Mouse (Mus musculus) monocyte, adult 5-6 weeks (primary cell): Measurements from ENCODE around the gene Cyp2d10. TPM values are rescaled to one million over a fixed set of nuclear protein-coding genes. Genes with fewer than 3 reads are reported as not detected.
A peak's percentile ranks its signal among the peaks of the same experiment; 100 is the strongest.
"Not testable (repeated sequence)": the region's sequence is repeated elsewhere in the genome, so short reads cannot be mapped to it uniquely, and the experiment has no call there.

Experiments
- ATAC-seq: fragments of 153-309, 156-312 bp; replicated peaks from 2 replicates; pipeline ENCODE4 v1.8.0; 2017; ENCODE audit warnings: mild to moderate bottlenecking; ENCODE audit not compliant: low TSS enrichment, insufficient number of reproducible peaks, severe bottlenecking, poor library complexity, low FRiP score
- total RNA-seq: library from RNA; stranded (forward); fragments of 200-1000, 200-491, 200-594 nt; gene quantifications from 3 replicates; pipeline ENCODE4 v1.2.3, GENCODE M21; 2017

Cyp2d10 gene
- total RNA-seq, 1 experiment from 2014 or later: not detected

DNA sequence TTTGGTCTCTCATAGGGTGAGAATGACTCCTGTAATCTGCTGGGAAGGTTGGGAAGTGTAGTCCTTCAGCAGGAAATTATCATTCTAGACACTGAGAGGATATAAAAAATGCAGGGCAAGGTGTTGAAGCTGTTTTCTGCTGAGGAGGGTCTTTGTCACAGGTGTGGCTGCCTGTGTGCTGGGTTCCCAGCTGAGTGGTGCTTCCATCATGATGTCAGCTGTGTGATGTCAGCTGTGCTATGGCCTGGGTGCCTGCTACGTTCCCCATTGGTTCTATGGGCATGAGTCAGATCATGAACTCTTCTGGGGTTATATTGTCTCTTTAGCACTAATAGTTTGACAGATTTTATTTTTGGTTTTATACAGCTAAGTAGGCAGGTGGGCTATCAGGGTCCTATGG lies 38.1 kb downstream of the Cyp2d10 start:
- no peak for ATAC-seq

DNA sequence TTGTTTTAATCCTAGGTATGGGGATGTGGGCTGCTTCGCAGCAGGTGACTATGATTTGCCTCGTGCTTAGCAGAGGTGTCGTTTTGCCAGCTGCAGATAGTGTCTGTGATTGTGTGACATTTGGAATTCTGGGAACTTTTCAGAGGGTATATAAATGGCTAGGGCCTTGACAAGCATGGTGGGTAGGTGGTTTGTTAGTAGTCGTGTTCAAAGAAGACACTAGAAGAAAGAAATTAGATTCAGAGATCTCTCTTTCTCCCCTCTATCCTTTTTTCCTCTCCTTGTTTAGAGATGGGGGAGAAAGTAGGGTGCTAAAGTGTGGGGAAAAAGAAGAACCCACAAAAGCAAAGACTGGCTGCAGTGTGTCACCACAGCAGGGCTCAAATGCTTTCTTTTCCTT lies 38.8 kb downstream of the Cyp2d10 start:
- ATAC-seq: no peak

DNA sequence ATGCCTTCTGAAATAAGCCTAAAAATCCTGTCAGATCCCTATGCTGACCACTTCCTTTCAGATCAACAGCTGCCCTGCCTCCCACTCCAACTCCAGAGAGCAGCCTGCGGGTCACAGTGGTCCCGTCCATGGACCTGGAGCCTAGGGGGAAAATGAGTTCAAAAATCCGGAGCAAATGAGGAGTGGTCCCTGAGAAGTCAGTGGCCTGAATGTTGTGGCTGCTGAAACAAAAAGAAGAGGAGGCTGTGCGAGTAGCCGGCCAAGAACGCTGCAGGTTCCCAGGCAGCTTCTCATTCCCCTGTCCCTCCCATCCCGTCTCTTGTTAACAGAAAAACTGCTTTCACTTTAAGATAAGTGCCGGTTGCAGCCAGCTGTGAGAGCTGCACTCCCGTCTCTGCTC lies 42.4 kb downstream of the Cyp2d10 start:
- ATAC-seq: not testable (repeated sequence)

DNA sequence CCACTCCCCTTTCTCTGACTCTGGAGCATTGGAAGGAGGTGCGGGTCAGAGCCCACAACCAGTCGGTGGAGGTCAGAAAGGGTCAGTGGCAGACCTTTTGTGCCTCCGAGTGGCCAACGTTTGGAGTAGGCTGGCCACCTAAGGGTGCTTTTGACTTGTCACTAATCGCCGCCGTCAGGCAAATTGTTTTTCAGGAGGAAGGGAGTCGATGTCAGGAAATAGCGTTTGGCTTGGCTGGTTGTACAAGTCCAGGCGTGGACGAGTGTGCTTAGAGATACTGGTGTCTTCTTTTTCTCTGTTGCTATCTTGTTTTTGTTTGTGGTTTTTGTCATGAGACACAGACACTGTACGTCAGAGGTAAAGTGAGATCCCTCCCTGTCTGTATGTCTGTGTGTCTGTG lies 43.2 kb downstream of the Cyp2d10 start:
- ATAC-seq: not testable (repeated sequence)

DNA sequence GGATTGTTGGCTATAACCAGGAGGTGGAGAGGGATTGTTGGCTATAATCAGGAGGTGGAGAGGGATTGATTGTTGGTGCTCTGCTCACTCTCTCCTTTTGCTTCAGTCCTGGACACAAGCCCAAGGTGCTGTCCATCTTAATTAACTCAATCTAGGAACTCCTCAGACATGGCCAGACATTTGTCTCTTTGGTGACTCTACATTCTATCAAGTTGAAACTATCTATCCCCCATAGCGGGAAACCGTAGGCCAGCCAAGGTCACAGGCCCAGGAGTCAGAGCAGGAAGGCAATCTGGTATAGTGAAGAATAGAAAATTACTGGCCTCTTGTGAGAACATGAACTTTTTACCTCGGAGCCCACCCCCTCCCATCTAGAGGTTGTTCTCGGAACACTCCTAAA lies 44.8 kb downstream of the Cyp2d10 start:
- ATAC-seq: no peak

DNA sequence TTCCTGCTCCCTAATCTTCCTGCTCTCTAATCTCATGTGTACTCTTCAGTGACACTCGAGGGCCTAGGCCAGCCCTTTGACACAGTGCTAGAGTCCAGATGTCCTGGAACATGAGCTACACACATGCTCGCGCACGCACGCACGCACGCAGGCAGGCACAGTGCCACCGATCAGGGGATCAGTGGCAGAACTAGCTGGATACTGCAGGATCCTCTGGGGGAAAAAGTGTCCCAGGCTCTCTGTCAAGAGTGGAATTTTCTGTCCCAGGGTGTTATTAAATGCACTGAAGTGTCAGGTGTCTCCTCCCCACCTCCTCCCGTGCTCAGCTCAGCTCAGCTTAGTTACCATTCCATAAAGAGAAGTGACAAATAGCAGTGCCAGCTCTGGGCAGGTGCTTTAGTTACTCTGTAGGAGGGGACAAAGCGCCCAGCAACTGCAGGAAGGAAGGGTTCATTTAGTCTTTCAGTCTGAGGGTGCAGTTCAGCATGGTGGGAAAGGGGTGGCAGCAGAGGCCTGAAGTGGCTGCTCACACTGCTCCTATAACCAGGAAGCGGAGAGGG lies 45.5 kb downstream of the Cyp2d10 start:
- no peak for ATAC-seq

DNA sequence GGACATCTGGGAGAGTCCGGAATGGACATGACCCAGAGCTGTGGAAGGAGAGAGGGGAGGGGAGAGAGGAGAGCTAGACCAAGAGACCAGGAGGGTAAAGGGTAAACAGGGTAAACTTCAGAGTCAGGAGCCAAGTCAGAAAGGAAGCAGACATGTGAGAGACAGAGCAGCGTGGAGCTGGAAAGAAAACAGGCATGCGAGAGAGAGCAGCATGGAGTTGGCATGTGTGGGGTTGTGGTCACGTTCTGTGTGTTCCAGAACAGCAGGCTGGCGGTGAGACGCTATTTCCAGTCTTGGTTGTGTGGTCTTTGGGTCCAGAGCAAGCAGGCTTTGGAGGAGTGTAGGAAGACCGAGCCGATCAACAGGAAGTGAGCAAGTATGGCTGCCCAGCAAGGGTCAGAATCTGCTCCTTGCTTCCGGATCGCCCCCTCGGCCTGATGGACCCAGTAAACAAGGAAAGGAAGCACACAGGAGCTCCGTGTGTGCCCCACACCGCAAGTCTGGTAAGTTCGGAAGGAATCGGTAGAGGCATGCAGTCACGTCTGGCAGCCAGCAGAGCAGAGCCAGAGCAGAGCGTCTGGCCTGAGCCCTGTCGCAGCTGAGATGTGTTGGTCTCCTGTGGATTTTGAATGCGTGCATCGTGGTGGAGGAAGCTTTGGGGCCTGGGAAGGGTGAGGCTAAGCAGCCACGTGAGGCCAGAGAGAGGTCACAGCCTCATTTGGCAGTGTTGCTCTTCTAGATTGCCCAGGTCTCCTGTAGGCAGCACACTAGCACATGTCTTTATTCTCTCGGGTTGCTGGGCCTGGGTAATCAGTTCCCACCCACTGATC lies 48.3 kb downstream of the Cyp2d10 start:
- no peak for ATAC-seq

DNA sequence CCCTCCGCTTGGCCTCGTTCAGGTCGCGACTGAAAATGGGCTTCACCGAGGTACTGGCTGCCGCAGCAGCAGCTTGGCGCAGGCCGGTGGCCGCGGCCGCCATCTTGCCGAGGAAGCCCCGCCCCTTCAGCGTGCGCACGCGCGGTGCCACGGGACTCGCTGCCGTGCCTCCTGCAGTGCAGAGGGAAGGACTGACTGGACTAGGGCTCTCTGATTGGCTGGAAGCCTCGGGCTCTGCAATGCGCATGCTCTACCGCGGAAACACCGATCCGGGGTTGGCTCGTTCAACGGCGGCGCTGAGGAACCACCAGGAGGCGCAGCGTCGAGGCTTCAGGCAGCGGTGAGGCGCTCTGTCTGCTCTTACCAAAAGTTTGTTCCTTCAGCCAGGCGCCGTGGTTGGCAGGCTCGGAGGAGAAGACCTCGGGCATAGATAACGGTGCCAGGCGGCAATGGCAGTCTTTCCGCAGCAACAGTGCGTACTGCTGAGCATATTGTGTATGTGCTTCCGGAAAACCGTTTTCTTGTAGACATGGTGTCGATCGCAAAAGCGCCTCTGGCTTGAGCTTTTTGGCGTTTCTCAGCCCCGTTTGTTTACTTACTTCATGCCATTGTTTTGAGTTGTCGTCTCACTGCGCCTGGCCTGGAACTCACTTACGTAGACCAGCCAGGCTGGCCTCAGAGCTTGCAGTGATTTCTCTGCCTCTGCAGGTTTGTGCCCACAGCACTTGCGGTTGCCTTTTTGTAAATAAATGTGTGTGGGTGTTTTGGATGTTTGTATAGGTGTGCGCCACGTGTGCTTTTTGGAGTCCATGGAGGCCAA lies 52.7 kb downstream of the Cyp2d10 start, which contains the start of gene Ndufa6:
Ndufa6 (minus strand) TSS at position 197 of the 820 bp plus-strand sequence.
- peak; percentile 93 for ATAC-seq

DNA sequence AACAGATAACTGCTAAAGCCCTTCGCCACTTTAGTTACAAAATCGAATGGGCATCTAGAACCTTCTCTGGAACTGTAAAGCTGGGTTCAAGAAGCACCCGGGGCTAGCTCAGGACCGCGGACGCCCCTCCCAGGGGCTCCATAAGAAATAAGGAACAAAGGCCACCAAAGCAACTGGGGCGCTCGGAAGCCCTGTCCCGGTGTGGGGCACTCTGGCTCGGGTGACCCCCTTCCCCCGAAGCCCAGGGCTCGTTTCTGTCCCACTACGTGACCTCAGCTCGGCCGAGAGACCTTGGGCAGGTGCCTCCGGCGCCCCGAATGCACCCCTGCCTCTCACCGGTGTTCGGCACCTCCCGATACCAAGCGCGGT lies 53.3 kb downstream of the Cyp2d10 start:
- ATAC-seq: peak; percentile 1; the same call in 1 of the 2 replicates

DNA sequence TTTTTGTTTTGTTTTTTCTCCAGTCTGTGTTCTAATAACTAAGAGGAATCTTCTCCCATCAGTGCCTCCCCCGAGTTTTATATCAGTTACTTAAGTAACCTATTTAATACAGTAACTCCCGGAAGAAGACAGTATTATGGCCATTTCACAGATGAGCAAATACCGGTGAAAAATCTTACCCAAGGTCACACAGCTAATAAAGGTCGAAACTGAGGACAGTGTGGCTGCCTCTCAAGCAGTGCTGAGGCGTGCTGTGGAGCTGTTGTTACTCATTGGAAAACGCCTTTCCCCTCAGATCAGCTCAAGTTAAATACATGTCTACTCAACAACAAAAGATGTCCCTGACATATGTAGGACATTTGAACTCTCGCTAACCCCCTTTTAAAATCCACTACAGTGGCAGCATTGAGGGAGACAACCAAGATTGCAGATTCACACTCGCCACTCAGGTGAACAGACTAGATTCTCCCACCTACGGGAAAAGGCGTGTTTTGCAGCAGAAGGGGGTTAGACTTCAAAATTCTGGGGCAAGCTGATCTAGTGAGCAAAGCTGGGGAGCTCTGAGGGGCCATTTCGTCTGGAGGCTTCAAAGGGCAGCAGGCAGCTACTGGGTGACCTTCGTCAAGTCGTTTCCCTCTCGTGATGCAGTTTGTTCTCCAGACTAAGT lies 53.8 kb downstream of the Cyp2d10 start:
- ATAC-seq: no peak

Other genes starting within 250 kb of the Cyp2d10 start
- gene Shisa8, start 194.4 kb downstream of the Cyp2d10 start, total RNA-seq: not detected in 3 replicates
- 13.6 to 19.3 TPM (median 17.9 TPM) in 3 replicates for gene Tnfrsf13c, start 182.8 kb downstream of the Cyp2d10 start, total RNA-seq
- gene Cenpm, start 162.4 kb downstream of the Cyp2d10 start, total RNA-seq: not detected in 3 replicates
- gene 1500009C09Rik, start 154.8 kb downstream of the Cyp2d10 start, total RNA-seq: not detected in 3 replicates
- gene Sept3, start 132.3 kb downstream of the Cyp2d10 start, total RNA-seq: 0.48 TPM in 1 of 3 replicates, not detected in the others
- not detected in 3 replicates for gene Wbp2nl, start 108.2 kb downstream of the Cyp2d10 start, total RNA-seq
- gene Naga, start 68.3 kb downstream of the Cyp2d10 start, total RNA-seq: 155 to 216 TPM (median 169 TPM) in 3 replicates
- 6.1 to 11.4 TPM (median 7.8 TPM) in 3 replicates for gene Pheta2, start 68.3 kb downstream of the Cyp2d10 start, total RNA-seq
- gene Smdt1, start 68.2 kb downstream of the Cyp2d10 start, total RNA-seq: 57.5 to 129 TPM (median 113 TPM) in 3 replicates
- gene Ndufa6, start 52.9 kb downstream of the Cyp2d10 start, total RNA-seq: 139 to 263 TPM (median 256 TPM) in 3 replicates
- gene Cyp2d22, start 26.9 kb downstream of the Cyp2d10 start, total RNA-seq: 0.57 to 2.1 TPM in 2 of 3 replicates, not detected in the other
- gene Cyp2d11, start 13.2 kb downstream of the Cyp2d10 start, total RNA-seq: not detected in 3 replicates
- not detected in 3 replicates for gene Cyp2d9, start 26.2 kb upstream of the Cyp2d10 start, total RNA-seq
- gene Cyp2d12, start 147.9 kb upstream of the Cyp2d10 start, total RNA-seq: not detected in 3 replicates
- not detected in 3 replicates for gene Cyp2d34, start 213.8 kb upstream of the Cyp2d10 start, total RNA-seq